Mouse (Mus musculus) neural tube, embryonic 11.5 days (tissue): ENCODE results near the gene Pkdcc. TPM values are rescaled to one million over a fixed set of nuclear protein-coding genes. Genes with fewer than 3 reads are reported as not detected.

ENCODE experiments used
- ATAC-seq: fragments of 200-750 bp; cut with Nextera tagmentation; 2 replicates; pipeline ENCODE4 v1.8.0; 2017; ENCODE audit warnings: moderate number of reproducible peaks, mild to moderate bottlenecking, moderate TSS enrichment, moderate library complexity; ENCODE audit not compliant: insufficient read depth, low FRiP score, low TSS enrichment
- DNase-seq: peaks from one replicate; pipeline ENCODE4 v3.0.0-alpha.2; 2015; ENCODE audit warnings: low spot score
- H3K27ac ChIP-seq: fragments of 300-500 bp; sonication (generic); 2 replicates; pipeline ENCODE4 v1.5.1; 2014; ENCODE audit warnings: low read depth, mild to moderate bottlenecking, low read length
- H3K27me3 ChIP-seq: fragments of 300-500 bp; sonication (generic); 2 replicates; pipeline ENCODE4 v1.6.1; 2014; ENCODE audit warnings: mild to moderate bottlenecking, low read length, mixed read lengths; ENCODE audit not compliant: control insufficient read depth, insufficient read depth
- H3K36me3 ChIP-seq: fragments of 300-500 bp; sonication (generic); 2 replicates; pipeline ENCODE4 v1.6.1; 2014; ENCODE audit warnings: mild to moderate bottlenecking, low read length, moderate library complexity, mixed read lengths; ENCODE audit not compliant: control insufficient read depth, insufficient read depth
- H3K4me1 ChIP-seq: fragments of 300-500 bp; sonication (generic); 2 replicates; pipeline ENCODE4 v1.6.1; 2014; ENCODE audit warnings: low read length, mixed read lengths; ENCODE audit not compliant: control insufficient read depth, insufficient read depth
- H3K4me2 ChIP-seq: fragments of 300-500 bp; sonication (generic); 2 replicates; pipeline ENCODE4 v1.6.1; 2014; ENCODE audit warnings: low read depth, mild to moderate bottlenecking, moderate library complexity
- H3K4me3 ChIP-seq: fragments of 300-500 bp; sonication (generic); 2 replicates; pipeline ENCODE4 v1.5.1; 2014; ENCODE audit warnings: low read depth, low read length
- H3K9ac ChIP-seq: fragments of 300-500 bp; sonication (generic); 2 replicates; pipeline ENCODE4 v1.6.1; 2014; ENCODE audit warnings: mild to moderate bottlenecking, low read length
- H3K9me3 ChIP-seq: fragments of 300-500 bp; sonication (generic); 2 replicates; pipeline ENCODE4 v1.6.1; 2016; ENCODE audit warnings: low read length; ENCODE audit not compliant: control insufficient read depth
- WGBS: fragments of 180-500 bp; shearing (Covaris S2); extraction: QIAGEN DNeasy Blood & Tissue Kit; methylation state at CpG from one replicate; pipeline ENCODE4 v1.1.7; 2014; 5-methylcytosine and 5-hydroxymethylcytosine counted together
- polyA plus RNA-seq: library from polyadenylated mRNA; unstranded; fragments of >200 nt; fragmentation: Nextera tagmentation; extraction: Ambion mirVana; gene quantifications from 2 replicates; pipeline ENCODE4 v1.2.1, GENCODE M21; 2014

The Pkdcc gene
- polyA plus RNA-seq, 1 experiment from 2014 or later: 15.5 TPM

GRCm38 (mm10) chr17:83272641-83273040 is 57.5 kb downstream of the Pkdcc start:
- H3K4me3 ChIP-seq: no peak overlapping the region
- no peak overlapping the region for H3K9ac ChIP-seq
- H3K4me2 ChIP-seq: no peak overlapping the region
- ATAC-seq: no peak
- H3K27ac ChIP-seq: no peak overlapping the region
- H3K4me1 ChIP-seq: peaks cover 16% of the 10 kb centered on the region
- no peaks in the 10 kb centered on the region for H3K36me3 ChIP-seq
- no peak for DNase-seq
- 57% methylated on average over 8 of the region's 8 CpGs for whole genome bisulfite sequencing
- H3K9me3 ChIP-seq: no peaks in the 10 kb centered on the region
- H3K27me3 ChIP-seq: no peaks in the 10 kb centered on the region

GRCm38 (mm10) chr17:83273636-83274035 is 58.5 kb downstream of the Pkdcc start:
- no peak overlapping the region for H3K4me3 ChIP-seq
- H3K27ac ChIP-seq: no peak overlapping the region
- no peaks in the 10 kb centered on the region for H3K36me3 ChIP-seq
- DNase-seq (no peak), ATAC-seq (no peak)
- peaks cover 20% of the 10 kb centered on the region for H3K4me1 ChIP-seq
- WGBS: 15% methylated on average over 9 of the region's 9 CpGs
- H3K4me2 ChIP-seq: no peak overlapping the region
- no peaks in the 10 kb centered on the region for H3K27me3 ChIP-seq
- H3K9me3 ChIP-seq: no peaks in the 10 kb centered on the region
- H3K9ac ChIP-seq: no peak overlapping the region

GRCm38 (mm10) chr17:83274101-83274500 is 59.0 kb downstream of the Pkdcc start:
- Histone ChIP-seq H3K36me3 (no peaks in the 10 kb centered on the region), H3K4me1 (peaks cover 20% of the 10 kb centered on the region), H3K27ac (no peak overlapping the region), H3K9me3 (no peaks in the 10 kb centered on the region), H3K4me3 (no peak overlapping the region), H3K4me2 (no peak overlapping the region), H3K27me3 (no peaks in the 10 kb centered on the region), H3K9ac (no peak overlapping the region)
- DNase-seq: no peak
- ATAC-seq: no peak
- WGBS: 63% methylated on average over 4 of the region's 4 CpGs

Other genes with a start within 250 kb of the Pkdcc start
- 56.5 and 59.8 TPM in 2 replicates for gene Eml4, start 135.6 kb downstream of the Pkdcc start, polyA plus RNA-seq